Mouse (Mus musculus): Measurements from ENCODE around the gene Katna1.

DNA sequence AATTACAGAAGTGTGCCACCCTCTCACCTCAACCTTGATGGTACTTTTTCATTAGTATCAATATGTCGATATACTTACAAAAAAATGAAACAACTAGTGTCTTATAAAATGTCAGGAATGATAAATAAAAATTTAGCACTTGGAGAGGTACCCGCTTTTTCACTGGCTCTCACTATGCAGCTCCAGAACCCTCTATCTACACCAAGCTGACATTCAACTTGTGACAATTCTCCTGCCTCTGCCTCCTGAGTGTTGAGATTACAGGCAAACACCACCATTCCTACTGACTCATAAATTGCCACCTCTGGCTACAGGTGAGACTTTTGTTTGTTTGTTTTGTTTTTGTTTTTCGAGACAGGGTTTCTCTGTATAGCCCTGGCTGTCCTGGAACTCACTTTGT lies 55.4 kb downstream of the Katna1 start:
- TF ChIP-seq POLR2A (IDR thresholded peaks at IDR 0.05; ENCODE audit: insufficient read length, low read depth), result no peak
- no peak for TF ChIP-seq E2F4 (IDR thresholded peaks at IDR 0.05; ENCODE audit: insufficient read depth)
- no peak for TF ChIP-seq USF1 (IDR thresholded peaks at IDR 0.05; ENCODE audit: low read depth)
- no peak for TF ChIP-seq CEBPB (IDR thresholded peaks at IDR 0.05; ENCODE audit: insufficient read depth, poor library complexity, severe bottlenecking)
- no peak for TF ChIP-seq MAX (IDR thresholded peaks at IDR 0.05; ENCODE audit: low read depth)

Measured in myocyte (in vitro differentiated cells).